Comparison of ENCODE assay signal across 8 mouse cellular contexts in the genomic region with DNA sequence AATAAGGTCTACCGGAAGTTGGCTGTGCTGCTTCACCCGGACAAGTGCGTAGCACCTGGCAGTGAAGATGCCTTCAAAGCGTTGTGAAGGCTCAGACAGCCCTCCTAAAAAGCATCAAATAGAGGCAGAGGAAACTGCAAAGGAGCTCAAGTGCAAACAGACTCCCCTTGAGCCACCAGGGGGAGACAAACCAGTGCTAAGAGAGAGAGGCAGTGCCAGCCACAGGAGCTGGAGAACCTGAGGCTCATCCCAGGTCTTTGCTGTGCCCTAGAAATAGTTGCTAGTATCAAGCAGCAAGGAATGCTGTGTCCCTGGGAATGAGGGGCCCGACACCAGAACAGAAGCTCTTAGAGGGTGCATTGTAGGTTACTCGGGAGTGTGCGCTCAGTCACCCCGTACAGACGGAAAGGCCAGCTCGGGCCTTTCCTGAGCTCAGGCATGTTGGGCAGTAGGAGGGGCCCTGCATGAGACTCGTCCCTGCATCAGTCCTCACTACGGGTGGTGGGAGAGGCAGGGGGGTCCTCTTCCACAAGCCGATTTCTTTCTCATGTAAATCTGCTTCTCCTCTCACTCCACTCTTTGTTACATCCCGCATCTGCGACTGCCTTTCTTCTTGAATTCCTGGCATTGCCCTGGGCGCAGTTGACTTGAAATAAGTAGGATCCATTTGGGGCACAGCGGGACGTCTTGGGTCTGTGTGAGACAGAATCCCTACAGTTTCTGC. TPM values are rescaled to one million over a fixed set of nuclear protein-coding genes. Genes with fewer than 3 reads are reported as not detected.
DNase-seq lines count a peak whose midpoint lies in the region; ATAC-seq and TF ChIP-seq lines count a peak whose summit lies in the region.

No protein-coding gene starts in this region.

- H3K4me1 ChIP-seq in cerebellum, adult 2 months (ENCODE audit: control insufficient read depth, insufficient read depth, low read length), result no peaks in the 10 kb centered on the region
- no peaks in the 10 kb centered on the region for H3K4me1 ChIP-seq in forebrain, postnatal 0 days (ENCODE audit: insufficient read depth)
- H3K4me1 ChIP-seq in hindbrain, embryonic 14.5 days (replicated peaks; ENCODE audit: control insufficient read depth, insufficient read depth, low read length), result 0 out of 2 replicates have a peak, but pooled peaks cover 9% of the 10 kb centered on the region

- H3K9ac ChIP-seq in forebrain, postnatal 0 days, result peak overlapping the region; percentile 31
- peak overlapping the region; percentile 41 for H3K9ac ChIP-seq in hindbrain, embryonic 14.5 days

- TF ChIP-seq POLR2A in cerebellum, adult 2 months (IDR thresholded peaks at IDR 0.05; ENCODE audit: borderline replicate concordance, insufficient read depth, low read length), result no peak

- TF ChIP-seq CTCF in cerebellum, adult 2 months (IDR thresholded peaks at IDR 0.05; ENCODE audit: borderline replicate concordance, insufficient read depth, low read depth, low read length), result peak; percentile 87
- TF ChIP-seq CTCF in forebrain, postnatal 0 days (IDR thresholded peaks at IDR 0.05; ENCODE audit: low read depth), result peak; percentile 91

- no peaks in the 10 kb centered on the region for H3K27me3 ChIP-seq in cerebellum, adult 2 months (ENCODE audit: control insufficient read depth, insufficient read depth, low read length)
- no peaks in the 10 kb centered on the region for H3K27me3 ChIP-seq in forebrain, postnatal 0 days (ENCODE audit: insufficient read depth, low read length)
- no peaks in the 10 kb centered on the region for H3K27me3 ChIP-seq in hindbrain, embryonic 14.5 days (ENCODE audit: control insufficient read depth, insufficient read depth, low read length)

- H3K4me3 ChIP-seq in cerebellum, adult 2 months (replicated peaks; ENCODE audit: insufficient read depth, low read depth, low read length), result peak overlapping the region; percentile 30
- peak overlapping the region; percentile 26 for H3K4me3 ChIP-seq in forebrain, postnatal 0 days (ENCODE audit: low read depth, low read length)
- peak overlapping the region; percentile 23 for H3K4me3 ChIP-seq in hindbrain, embryonic 14.5 days (replicated peaks; ENCODE audit: low read length)

- H3K4me2 ChIP-seq in forebrain, postnatal 0 days (ENCODE audit: low read depth), result peak overlapping the region; percentile 57
- H3K4me2 ChIP-seq in hindbrain, embryonic 14.5 days (replicated peaks), result peak overlapping the region; percentile 54

- no peaks in the 10 kb centered on the region for H3K9me3 ChIP-seq in forebrain, postnatal 0 days (ENCODE audit: low read length)
- H3K9me3 ChIP-seq in hindbrain, embryonic 14.5 days (ENCODE audit: control insufficient read depth, low read length), result no peaks in the 10 kb centered on the region

- no peaks in the 10 kb centered on the region for H3K36me3 ChIP-seq in forebrain, postnatal 0 days (ENCODE audit: insufficient read depth)
- no peaks in the 10 kb centered on the region for H3K36me3 ChIP-seq in hindbrain, embryonic 14.5 days (replicated peaks; ENCODE audit: control insufficient read depth, insufficient read depth)

- WGBS in cerebellum, adult 2 months, result 13% methylated on average over 18 of the region's 18 CpGs
- WGBS in forebrain, postnatal 0 days, result 10% methylated on average over 18 of the region's 18 CpGs
- WGBS in hindbrain, embryonic 14.5 days, result 11% methylated on average over 18 of the region's 18 CpGs

- peak; percentile 59 for DNase-seq in Muller cell, postnatal 12 days (ENCODE audit: inconsistent ontology term)
- DNase-seq in cerebellum, adult 2 months, result peak; percentile 73 to 80
- DNase-seq in forebrain, postnatal 0 days, result peak; percentile 90
- peak; percentile 86 for DNase-seq in hindbrain, embryonic 14.5 days (ENCODE audit: low spot score)
- peak; percentile 66 to 84 for DNase-seq in layer of hippocampus, postnatal 25 days (ENCODE audit: extremely low spot score in 1 of 2, low spot score in 1 of 2)
- peak; percentile 60 for DNase-seq in lung, postnatal 25 days (ENCODE audit: low spot score)
- DNase-seq in retina, postnatal 7 days (ENCODE audit: low read depth, low spot score), result peak; percentile 69
- peak; percentile 90 for DNase-seq in thymus, postnatal 4 days

- H3K27ac ChIP-seq in cerebellum, adult 2 months (ENCODE audit: insufficient read depth, low read length), result no peak overlapping the region
- no peak overlapping the region for H3K27ac ChIP-seq in forebrain, postnatal 0 days (ENCODE audit: low read depth, low read length)
- no peak overlapping the region for H3K27ac ChIP-seq in hindbrain, embryonic 14.5 days

- ATAC-seq in forebrain, postnatal 0 days, result peak; percentile 94
- ATAC-seq in hindbrain, embryonic 14.5 days (ENCODE audit: low FRiP score), result peak; percentile 88

RNA-seq across cellular contexts. Expression of gene Tpp2, which starts 34.3 kb away (rescaled TPM):
- polyA plus RNA-seq in cerebellum, adult 2 months (2012; rRNA removed), result 28.1 and 28.6 TPM in 2 replicates
- total RNA-seq in forebrain, postnatal 0 days (2014; rRNA removed), result 38.9 and 54.2 TPM in 2 replicates
- 30.0 and 50.6 TPM in 2 replicates for polyA plus RNA-seq in forebrain, postnatal 0 days (2015; fragmentation: Nextera tagmentation; extraction: Ambion mirVana)
- 59.1 and 60.5 TPM in 2 replicates for polyA plus RNA-seq in hindbrain, embryonic 14.5 days (2014; fragmentation: Nextera tagmentation; extraction: Ambion mirVana)
- total RNA-seq in layer of hippocampus, postnatal 25 days (2021), result 10 to 100 TPM; 49.7 to 52.4 TPM
